Mouse (Mus musculus): ENCODE measurements around the gene Cox6b2. TPM values are rescaled to one million over a fixed set of nuclear protein-coding genes. Genes with fewer than 3 reads are reported as not detected.

Gene Cox6b2
- polyA plus RNA-seq, 1 experiment from 2014 or later = 68.7 TPM

DNA sequence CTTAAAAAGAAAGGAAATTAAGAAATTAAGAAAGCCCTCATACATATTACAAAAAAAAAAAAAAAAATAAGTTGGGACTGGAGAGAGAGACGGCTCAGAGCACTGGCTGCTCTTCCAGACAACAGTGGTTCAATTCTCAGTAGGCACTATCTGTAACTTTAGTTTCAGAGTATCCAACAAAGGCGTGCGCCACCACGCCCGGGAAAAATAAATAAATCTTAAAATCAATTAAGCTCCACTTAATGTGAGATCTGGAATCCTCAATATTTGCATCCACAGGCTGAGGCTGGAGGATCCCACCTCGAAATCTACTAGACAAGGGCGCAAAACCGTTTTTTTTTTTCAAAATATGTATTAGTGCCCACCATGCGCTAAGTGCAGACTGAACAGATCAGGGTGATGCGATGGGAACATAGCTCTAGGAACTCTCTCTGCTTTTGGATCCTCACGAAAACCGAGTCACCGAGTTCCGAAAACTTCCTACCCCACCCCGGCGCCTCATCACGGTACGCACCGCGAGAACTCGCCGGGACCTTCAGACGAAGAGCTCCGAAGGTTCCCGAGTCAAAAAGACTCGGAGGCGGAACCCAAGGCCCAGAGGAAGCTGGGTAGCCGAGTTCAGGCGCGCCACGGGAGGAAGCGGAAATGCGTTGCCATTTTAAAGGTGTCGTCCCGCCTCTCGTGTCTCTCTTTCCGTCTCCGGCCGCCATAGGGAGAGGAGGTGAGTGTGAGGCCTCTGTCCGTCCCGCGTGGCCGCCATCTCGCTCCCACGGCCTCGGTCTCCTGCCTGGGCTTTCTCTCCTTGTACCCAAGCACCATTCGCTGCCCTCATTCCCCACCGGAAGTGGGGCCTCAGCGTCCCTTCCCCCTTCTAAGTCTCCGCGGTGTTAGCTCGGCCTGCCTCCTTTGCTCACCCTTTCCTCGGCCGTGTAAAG lies 39.7 kb upstream of the Cox6b2 start, which contains the start of gene Rpl28:
Gene Rpl28 (plus strand): TSS at position 597 of the 935 bp plus-strand sequence.
- under 1% methylated on average over 53 of the region's 54 CpGs for WGBS (ENCODE audit: insufficient replicate concordance)
- Histone ChIP-seq H3K4me3 (ENCODE audit: low read depth, low read length) (peak within 1 kb of the TSS; percentile 95), H3K4me1 (ENCODE audit: insufficient read depth) (peaks cover 34% of the 10 kb centered on the region), H3K27ac (ENCODE audit: low read depth) (peak within 1 kb of the TSS; percentile 93), H3K36me3 (replicated peaks; ENCODE audit: insufficient read depth, low read length) (peaks cover 36% of the 10 kb centered on the region), H3K27me3 (ENCODE audit: insufficient read depth, low read length) (no peaks in the 10 kb centered on the region), H3K9ac (replicated peaks) (peak within 1 kb of the TSS; percentile 96), H3K4me2 (ENCODE audit: low read depth, low read length) (peak within 1 kb of the TSS; percentile 88), H3K9me3 (ENCODE audit: low read length) (no peaks in the 10 kb centered on the region)
- peak; percentile 89 for ATAC-seq
- no peak for TF ChIP-seq EP300 (IDR thresholded peaks at IDR 0.05; ENCODE audit: low read depth)
- TF ChIP-seq CTCF (IDR thresholded peaks at IDR 0.05; ENCODE audit: low read depth) = no peak
- peak; percentile 95 for DNase-seq

- peaks cover 28% of the 10 kb centered on the region for H3K4me1 ChIP-seq (ENCODE audit: insufficient read depth)
- DNase-seq = peak; percentile 83
- H3K36me3 ChIP-seq (replicated peaks; ENCODE audit: insufficient read depth, low read length) = peaks cover 12% of the 10 kb centered on the region
- H3K9me3 ChIP-seq (ENCODE audit: low read length) = no peaks in the 10 kb centered on the region
- H3K9ac ChIP-seq (replicated peaks) = peak within 1 kb of the TSS; percentile 85
- peak within 1 kb of the TSS; percentile 73 for H3K4me3 ChIP-seq (ENCODE audit: low read depth, low read length)
- TF ChIP-seq EP300 (IDR thresholded peaks at IDR 0.05; ENCODE audit: low read depth) = no peak
- no peak for TF ChIP-seq CTCF (IDR thresholded peaks at IDR 0.05; ENCODE audit: low read depth)
- peak within 1 kb of the TSS; percentile 78 for H3K27ac ChIP-seq (ENCODE audit: low read depth)
- 10% methylated on average over 33 of the region's 40 CpGs for WGBS (ENCODE audit: insufficient replicate concordance)
- peak; percentile 50 for ATAC-seq
- H3K27me3 ChIP-seq (ENCODE audit: insufficient read depth, low read length) = no peaks in the 10 kb centered on the region
- H3K4me2 ChIP-seq (ENCODE audit: low read depth, low read length) = peak within 1 kb of the TSS; percentile 98
Measured at GRCm38 (mm10) chr7:4789436-4789935, 36.6 kb upstream of the Cox6b2 start, which contains the start of gene Tmem238. Tmem238 (minus strand) TSS chr7:4789656.

- H3K9me3 ChIP-seq (ENCODE audit: low read length) = no peaks in the 10 kb centered on the region
- no peak for TF ChIP-seq EP300 (IDR thresholded peaks at IDR 0.05; ENCODE audit: low read depth)
- peak; percentile 44 for TF ChIP-seq CTCF (IDR thresholded peaks at IDR 0.05; ENCODE audit: low read depth)
- peaks cover 24% of the 10 kb centered on the region for H3K4me1 ChIP-seq (ENCODE audit: insufficient read depth)
Measured at GRCm38 (mm10) chr7:4788499-4789435, 35.9 kb upstream of the Cox6b2 start.

GRCm38 (mm10) chr7:4783667-4784268 lies 30.9 kb upstream of the Cox6b2 start:
- ATAC-seq (peak; percentile 73), DNase-seq (peak; percentile 33)

More at GRCm38 (mm10) chr7:4788499-4789435, 35.9 kb upstream of the Cox6b2 start:
- peak overlapping the region; percentile 73 for H3K4me3 ChIP-seq (ENCODE audit: low read depth, low read length)
- 2% methylated on average over 50 of the region's 64 CpGs for WGBS (ENCODE audit: insufficient replicate concordance)
- no peaks in the 10 kb centered on the region for H3K27me3 ChIP-seq (ENCODE audit: insufficient read depth, low read length)
- peak overlapping the region; percentile 85 for H3K9ac ChIP-seq (replicated peaks)
- peak overlapping the region; percentile 98 for H3K4me2 ChIP-seq (ENCODE audit: low read depth, low read length)
- ATAC-seq (peak; percentile 35), DNase-seq (peak; percentile 70)
- H3K27ac ChIP-seq (ENCODE audit: low read depth) = peak overlapping the region; percentile 78
- H3K36me3 ChIP-seq (replicated peaks; ENCODE audit: insufficient read depth, low read length) = peaks cover 5% of the 10 kb centered on the region; the same call in 1 of the 2 replicates

GRCm38 (mm10) chr7:4782759-4783158 lies 29.9 kb upstream of the Cox6b2 start, which contains the start of the genes Il11 and Tmem190:
Il11 (minus strand) TSS chr7:4782859.
Tmem190 (plus strand) TSS chr7:4782937.
- Histone ChIP-seq H3K36me3 (replicated peaks; ENCODE audit: insufficient read depth, low read length) (0 out of 2 replicates have a peak, but pooled peaks cover 4% of the 10 kb centered on the region), H3K4me1 (ENCODE audit: insufficient read depth) (0 out of 2 replicates have a peak, but pooled peaks cover 3% of the 10 kb centered on the region), H3K27me3 (ENCODE audit: insufficient read depth, low read length) (peaks cover 23% of the 10 kb centered on the region), H3K4me3 (ENCODE audit: low read depth, low read length) (no peak within 1 kb of the TSS), H3K9ac (replicated peaks) (no peak within 1 kb of the TSS), H3K9me3 (ENCODE audit: low read length) (no peaks in the 10 kb centered on the region), H3K27ac (ENCODE audit: low read depth) (no peak within 1 kb of the TSS), H3K4me2 (ENCODE audit: low read depth, low read length) (no peak within 1 kb of the TSS)
- WGBS (ENCODE audit: insufficient replicate concordance) = 59% methylated on average over 2 of the region's 2 CpGs
- TF ChIP-seq CTCF (IDR thresholded peaks at IDR 0.05; ENCODE audit: low read depth) = no peak
- no peak for DNase-seq
- no peak for ATAC-seq

More at GRCm38 (mm10) chr7:4783667-4784268, 30.9 kb upstream of the Cox6b2 start:
- H3K9ac ChIP-seq (replicated peaks) = no peak overlapping the region
- TF ChIP-seq CTCF (IDR thresholded peaks at IDR 0.05; ENCODE audit: low read depth) = no peak
- no peak for TF ChIP-seq EP300 (IDR thresholded peaks at IDR 0.05; ENCODE audit: low read depth)
- WGBS (ENCODE audit: insufficient replicate concordance) = 52% methylated on average over 14 of the region's 14 CpGs
- 0 out of 2 replicates have a peak, but pooled peaks cover 4% of the 10 kb centered on the region for H3K36me3 ChIP-seq (replicated peaks; ENCODE audit: insufficient read depth, low read length)
- H3K4me2 ChIP-seq (ENCODE audit: low read depth, low read length) = no peak overlapping the region
- H3K4me1 ChIP-seq (ENCODE audit: insufficient read depth) = peaks cover 8% of the 10 kb centered on the region
- H3K4me3 ChIP-seq (ENCODE audit: low read depth, low read length) = no peak overlapping the region
- peaks cover 13% of the 10 kb centered on the region for H3K27me3 ChIP-seq (ENCODE audit: insufficient read depth, low read length)
- no peaks in the 10 kb centered on the region for H3K9me3 ChIP-seq (ENCODE audit: low read length)
- H3K27ac ChIP-seq (ENCODE audit: low read depth) = no peak overlapping the region

Data from liver, postnatal 0 days (tissue).